Mouse (Mus musculus) lung, postnatal 0 days (tissue): ENCODE results near the gene Syne2.

ENCODE experiments used
- CTCF ChIP-seq: IDR thresholded peaks from 2 replicates; pipeline ENCODE4 v1.5.1; 2016; ENCODE audit warnings: antibody characterized with exemption, mild to moderate bottlenecking
- EP300 ChIP-seq: IDR thresholded peaks from 2 replicates; pipeline ENCODE4 v1.6.1; 2016; ENCODE audit warnings: antibody characterized with exemption, mild to moderate bottlenecking, control low read depth

GRCm38 (mm10) chr12:75817959-75818452 is at the start of gene Syne2:
- TF ChIP-seq CTCF (peak; percentile 21; the same call in 1 of the 2 replicates), EP300 (no peak)
